Mouse (Mus musculus) neutrophil, adult 5-6 weeks (primary cell): ENCODE results near the gene Fat3. TPM values are rescaled to one million over a fixed set of nuclear protein-coding genes. Genes with fewer than 3 reads are reported as not detected.

Experiments used
- ATAC-seq: fragments of 151-379, 151-347 bp; 2 replicates; pipeline ENCODE4 v1.8.0; 2017; ENCODE audit warnings: mild to moderate bottlenecking, moderate TSS enrichment; ENCODE audit not compliant: insufficient number of reproducible peaks, poor library complexity, low FRiP score, severe bottlenecking; ENCODE audit errors: extremely low read depth
- total RNA-seq: library from RNA; stranded (forward); fragments of 200-1000 nt; gene quantifications from 2 replicates; pipeline ENCODE4 v1.2.3, GENCODE M21; 2017

Gene Fat3
- total RNA-seq, 1 experiment from 2014 or later: 0.12 TPM

GRCm38 (mm10) chr9:16092051-16092967 lies 408.8 kb downstream of the Fat3 start:
- no peak for ATAC-seq

- ATAC-seq: no peak
These were observed 421.8 kb downstream of the Fat3 start for GRCm38 (mm10) chr9:16079292-16079691.

GRCm38 (mm10) chr9:16074664-16075063 lies 426.4 kb downstream of the Fat3 start:
- ATAC-seq: no peak

- no peak for ATAC-seq
These were observed 427.0 kb downstream of the Fat3 start for GRCm38 (mm10) chr9:16074116-16074515.

GRCm38 (mm10) chr9:16063447-16063846 lies 437.6 kb downstream of the Fat3 start:
- no peak for ATAC-seq

GRCm38 (mm10) chr9:16062472-16062871 lies 438.6 kb downstream of the Fat3 start:
- no peak for ATAC-seq

GRCm38 (mm10) chr9:16046686-16047085 lies 454.4 kb downstream of the Fat3 start:
- no peak for ATAC-seq

- no peak for ATAC-seq
These were observed 463.7 kb downstream of the Fat3 start for GRCm38 (mm10) chr9:16037375-16037774.

- ATAC-seq: no peak
These were observed 464.7 kb downstream of the Fat3 start for GRCm38 (mm10) chr9:16036346-16036745.

- ATAC-seq: no peak
These were observed 471.3 kb downstream of the Fat3 start for GRCm38 (mm10) chr9:16029715-16030285.

- ATAC-seq: no peak
These were observed 472.0 kb downstream of the Fat3 start for GRCm38 (mm10) chr9:16029066-16029465.

- ATAC-seq: no peak
These were observed 472.6 kb downstream of the Fat3 start for GRCm38 (mm10) chr9:16028394-16028911.

- no peak for ATAC-seq
These were observed 475.0 kb downstream of the Fat3 start for GRCm38 (mm10) chr9:16026054-16026453.

- no peak for ATAC-seq
These were observed 476.4 kb downstream of the Fat3 start for GRCm38 (mm10) chr9:16024706-16025105.

GRCm38 (mm10) chr9:16014115-16014514 lies 487.0 kb downstream of the Fat3 start:
- ATAC-seq: no peak

GRCm38 (mm10) chr9:16011382-16011781 lies 489.7 kb downstream of the Fat3 start:
- no peak for ATAC-seq

GRCm38 (mm10) chr9:16007516-16007915 lies 493.6 kb downstream of the Fat3 start:
- no peak for ATAC-seq

- no peak for ATAC-seq
These were observed 498.1 kb downstream of the Fat3 start for GRCm38 (mm10) chr9:16002991-16003390.

GRCm38 (mm10) chr9:15994762-15995161 lies 506.3 kb downstream of the Fat3 start:
- ATAC-seq: no peak

GRCm38 (mm10) chr9:15994177-15994576 lies 506.9 kb downstream of the Fat3 start:
- no peak for ATAC-seq
